Comparison of ENCODE assay signal across 8 mouse cellular contexts in genomic region chr6:5384178-5384490, GRCm38 (mm10). TPM values are rescaled to one million over a fixed set of nuclear protein-coding genes. Genes with fewer than 3 reads are reported as not detected.
DNase-seq lines count a peak whose midpoint lies in the region; ATAC-seq lines count a peak whose summit lies in the region.

No protein-coding gene starts in this region.

- H3K9ac ChIP-seq in embryonic facial prominence, embryonic 13.5 days = no peak overlapping the region; the same call in 1 of the 2 replicates
- peak overlapping the region; percentile 21; the same call in 1 of the 2 replicates for H3K9ac ChIP-seq in heart, embryonic 12.5 days
- peak overlapping the region; percentile 18; the same call in 1 of the 2 replicates for H3K9ac ChIP-seq in kidney, embryonic 16.5 days (replicated peaks; ENCODE audit: low read length)
- no peak overlapping the region for H3K9ac ChIP-seq in liver, embryonic 11.5 days (ENCODE audit: low read depth, low read length)
- H3K9ac ChIP-seq in stomach, embryonic 16.5 days (ENCODE audit: low read length) = peak overlapping the region; percentile 1; the same call in 1 of the 2 replicates

- peaks cover 45% of the 10 kb centered on the region for H3K4me1 ChIP-seq in embryonic facial prominence, embryonic 13.5 days
- peaks cover 25% of the 10 kb centered on the region for H3K4me1 ChIP-seq in heart, embryonic 12.5 days (replicated peaks)
- peaks cover 39% of the 10 kb centered on the region for H3K4me1 ChIP-seq in kidney, embryonic 16.5 days (ENCODE audit: insufficient read depth, low read length)
- peaks cover 23% of the 10 kb centered on the region for H3K4me1 ChIP-seq in liver, embryonic 11.5 days (replicated peaks; ENCODE audit: control insufficient read depth, insufficient read depth, low read length)
- H3K4me1 ChIP-seq in stomach, embryonic 16.5 days (ENCODE audit: control insufficient read depth, insufficient read depth, low read length) = peaks cover 23% of the 10 kb centered on the region

- peak overlapping the region; percentile 82; the same call in 1 of the 2 replicates for H3K27ac ChIP-seq in embryonic facial prominence, embryonic 13.5 days
- H3K27ac ChIP-seq in heart, embryonic 12.5 days (ENCODE audit: poor library complexity, severe bottlenecking) = no peak overlapping the region
- no peak overlapping the region for H3K27ac ChIP-seq in kidney, embryonic 16.5 days (ENCODE audit: low read length)
- no peak overlapping the region for H3K27ac ChIP-seq in liver, embryonic 11.5 days (ENCODE audit: low read depth, low read length)
- H3K27ac ChIP-seq in stomach, embryonic 16.5 days (ENCODE audit: low read length) = no peak overlapping the region

- H3K4me3 ChIP-seq in embryonic facial prominence, embryonic 13.5 days = peak overlapping the region; percentile 40
- peak overlapping the region; percentile 49 for H3K4me3 ChIP-seq in heart, embryonic 12.5 days
- peak overlapping the region; percentile 48 for H3K4me3 ChIP-seq in kidney, embryonic 16.5 days (ENCODE audit: low read length)
- H3K4me3 ChIP-seq in liver, embryonic 11.5 days (ENCODE audit: low read depth, low read length) = peak overlapping the region; percentile 35
- peak overlapping the region; percentile 41 for H3K4me3 ChIP-seq in stomach, embryonic 16.5 days (replicated peaks; ENCODE audit: low read length)

- WGBS in embryonic facial prominence, embryonic 13.5 days = under 1% methylated on average over 11 of the region's 11 CpGs
- 1% methylated on average over 11 of the region's 11 CpGs for WGBS in heart, embryonic 12.5 days
- WGBS in kidney, embryonic 16.5 days = 1% methylated on average over 11 of the region's 11 CpGs
- WGBS in liver, embryonic 11.5 days = 2% methylated on average over 11 of the region's 11 CpGs
- under 1% methylated on average over 11 of the region's 11 CpGs for WGBS in stomach, embryonic 16.5 days

- peak; percentile 58 for DNase-seq in CD4-positive helper T cell, adult 2 months (ENCODE audit: low read depth, low spot score)
- peak; percentile 53 for DNase-seq in adrenal gland, postnatal 25 days
- DNase-seq in liver, embryonic 11.5 days (ENCODE audit: low spot score) = peak; percentile 70
- peak; percentile 73 for DNase-seq in naive thymus-derived CD4-positive, alpha-beta T cell, adult 2 months (ENCODE audit: low read depth)

- H3K4me2 ChIP-seq in embryonic facial prominence, embryonic 13.5 days = peak overlapping the region; percentile 56
- peak overlapping the region; percentile 81 for H3K4me2 ChIP-seq in heart, embryonic 12.5 days
- H3K4me2 ChIP-seq in kidney, embryonic 16.5 days (replicated peaks; ENCODE audit: low read depth, low read length) = peak overlapping the region; percentile 74
- H3K4me2 ChIP-seq in liver, embryonic 11.5 days = peak overlapping the region; percentile 78
- peak overlapping the region; percentile 58 for H3K4me2 ChIP-seq in stomach, embryonic 16.5 days (ENCODE audit: low read depth, low read length)

- H3K27me3 ChIP-seq in embryonic facial prominence, embryonic 13.5 days = peaks cover 6% of the 10 kb centered on the region; the same call in 1 of the 2 replicates
- no peaks in the 10 kb centered on the region for H3K27me3 ChIP-seq in heart, embryonic 12.5 days (replicated peaks)
- no peaks in the 10 kb centered on the region for H3K27me3 ChIP-seq in kidney, embryonic 16.5 days (ENCODE audit: insufficient read depth, low read length)
- H3K27me3 ChIP-seq in liver, embryonic 11.5 days (replicated peaks; ENCODE audit: control insufficient read depth, insufficient read depth, low read length) = no peaks in the 10 kb centered on the region
- no peaks in the 10 kb centered on the region for H3K27me3 ChIP-seq in stomach, embryonic 16.5 days (ENCODE audit: control insufficient read depth, insufficient read depth, low read length)

- no peaks in the 10 kb centered on the region for H3K36me3 ChIP-seq in embryonic facial prominence, embryonic 13.5 days
- H3K36me3 ChIP-seq in heart, embryonic 12.5 days = no peaks in the 10 kb centered on the region
- no peaks in the 10 kb centered on the region for H3K36me3 ChIP-seq in kidney, embryonic 16.5 days (ENCODE audit: insufficient read depth, low read length)
- H3K36me3 ChIP-seq in liver, embryonic 11.5 days (ENCODE audit: control insufficient read depth, insufficient read depth, low read length) = no peaks in the 10 kb centered on the region
- no peaks in the 10 kb centered on the region for H3K36me3 ChIP-seq in stomach, embryonic 16.5 days (ENCODE audit: control insufficient read depth, insufficient read depth, low read length)

- no peak for ATAC-seq in embryonic facial prominence, embryonic 13.5 days (ENCODE audit: insufficient number of reproducible peaks, insufficient read depth, low FRiP score, low TSS enrichment, low read depth)
- ATAC-seq in heart, embryonic 12.5 days (ENCODE audit: insufficient number of reproducible peaks, low FRiP score) = no peak
- ATAC-seq in kidney, embryonic 16.5 days (ENCODE audit: low FRiP score, low TSS enrichment) = no peak
- 0 out of 2 replicates have a peak, but pooled peaks have one; percentile 9 for ATAC-seq in liver, embryonic 11.5 days (replicated peaks; ENCODE audit: low FRiP score)
- ATAC-seq in stomach, embryonic 16.5 days (ENCODE audit: insufficient read depth, low FRiP score) = no peak

- no peaks in the 10 kb centered on the region for H3K9me3 ChIP-seq in embryonic facial prominence, embryonic 13.5 days
- H3K9me3 ChIP-seq in heart, embryonic 12.5 days (replicated peaks) = no peaks in the 10 kb centered on the region
- H3K9me3 ChIP-seq in kidney, embryonic 16.5 days (ENCODE audit: low read length) = no peaks in the 10 kb centered on the region
- H3K9me3 ChIP-seq in liver, embryonic 11.5 days (ENCODE audit: control insufficient read depth, low read length) = no peaks in the 10 kb centered on the region
- H3K9me3 ChIP-seq in stomach, embryonic 16.5 days (replicated peaks; ENCODE audit: control insufficient read depth, low read length) = no peaks in the 10 kb centered on the region

RNA-seq across cellular contexts. Expression of gene Asb4, which starts 0.9 kb away (rescaled TPM):
- 2.6 and 3.5 TPM in 2 replicates for total RNA-seq in adrenal gland, postnatal 25 days (2021)
- polyA plus RNA-seq in embryonic facial prominence, embryonic 13.5 days (2015; fragmentation: Nextera tagmentation; extraction: Ambion mirVana) = 19.6 and 23.9 TPM in 2 replicates
- polyA plus RNA-seq in heart, embryonic 12.5 days (2016; fragmentation: Nextera tagmentation; extraction: Ambion mirVana) = 50.5 and 52.7 TPM in 2 replicates
- 23.0 and 23.4 TPM in 2 replicates for polyA plus RNA-seq in kidney, embryonic 16.5 days (2015; fragmentation: Nextera tagmentation; extraction: Ambion mirVana)
- 100 and 109 TPM in 2 replicates for polyA plus RNA-seq in liver, embryonic 11.5 days (2014; fragmentation: Nextera tagmentation; extraction: Ambion mirVana)
- polyA plus RNA-seq in stomach, embryonic 16.5 days (2015; fragmentation: Nextera tagmentation; extraction: Ambion mirVana) = 8.8 and 11.6 TPM in 2 replicates

Comparison
In these comparisons a context has a peak if more than half of its experiments do, and no peak if none do; other contexts are left out.
1. H3K9ac ChIP-seq: peak in heart, embryonic 12.5 days (single experiment), kidney, embryonic 16.5 days (single experiment) and stomach, embryonic 16.5 days (single experiment); none in embryonic facial prominence, embryonic 13.5 days (single experiment) and liver, embryonic 11.5 days (single experiment).
2. Peak in every context shown above with its lines, with median percentiles within 50 percentile points of each other: DNase-seq, H3K4me2 ChIP-seq and H3K4me3 ChIP-seq.